Mouse (Mus musculus) kidney, postnatal 14 days (tissue): ENCODE data around the gene Kif26a.
A peak's percentile ranks its signal among the peaks of the same experiment; 100 is the strongest.

Source experiments
- DNase-seq: peaks from one replicate; pipeline ENCODE4 v3.0.0; 2022; ENCODE audit warnings: mixed read lengths

The Kif26a gene

GRCm38 (mm10) chr12:112130957-112131356 lies 15.1 kb upstream of the Kif26a start:
- peak; percentile 68 for DNase-seq

- DNase-seq, result peak; percentile 64
Measured at GRCm38 (mm10) chr12:112140231-112140630, 5.8 kb upstream of the Kif26a start.

GRCm38 (mm10) chr12:112140745-112141144 lies 5.3 kb upstream of the Kif26a start:
- DNase-seq, result no peak

GRCm38 (mm10) chr12:112141300-112141699 lies 4.7 kb upstream of the Kif26a start:
- peak; percentile 78 for DNase-seq

- DNase-seq, result no peak
Measured at GRCm38 (mm10) chr12:112143116-112143832, 2.7 kb upstream of the Kif26a start.

GRCm38 (mm10) chr12:112143833-112144201 lies 2.2 kb upstream of the Kif26a start:
- no peak for DNase-seq

GRCm38 (mm10) chr12:112144377-112145115 lies 1.5 kb upstream of the Kif26a start:
- DNase-seq, result no peak

GRCm38 (mm10) chr12:112145211-112145874 lies 665 bp upstream of the Kif26a start:
- peak; percentile 89 for DNase-seq

- DNase-seq, result peak; percentile 36
Measured at GRCm38 (mm10) chr12:112147365-112147764, 1.4 kb downstream of the Kif26a start.

GRCm38 (mm10) chr12:112150011-112150410 lies 4.0 kb downstream of the Kif26a start:
- no peak for DNase-seq

- peak; percentile 89 for DNase-seq
Measured at GRCm38 (mm10) chr12:112151244-112151979, 5.4 kb downstream of the Kif26a start.

- no peak for DNase-seq
Measured at GRCm38 (mm10) chr12:112151980-112152362, 6.0 kb downstream of the Kif26a start.

- DNase-seq, result peak; percentile 38
Measured at GRCm38 (mm10) chr12:112153597-112153996, 7.6 kb downstream of the Kif26a start.

- DNase-seq, result peak; percentile 49
Measured at GRCm38 (mm10) chr12:112154476-112154875, 8.5 kb downstream of the Kif26a start.

- peak; percentile 70 for DNase-seq
Measured at GRCm38 (mm10) chr12:112155218-112156051, 9.4 kb downstream of the Kif26a start.

- no peak for DNase-seq
Measured at GRCm38 (mm10) chr12:112156804-112157203, 10.8 kb downstream of the Kif26a start.

GRCm38 (mm10) chr12:112158246-112158645 lies 12.2 kb downstream of the Kif26a start:
- DNase-seq, result no peak

GRCm38 (mm10) chr12:112158784-112159183 lies 12.8 kb downstream of the Kif26a start:
- DNase-seq, result no peak

- DNase-seq, result no peak
Measured at GRCm38 (mm10) chr12:112163981-112164839, 18.2 kb downstream of the Kif26a start.

GRCm38 (mm10) chr12:112164840-112165219 lies 18.8 kb downstream of the Kif26a start:
- no peak for DNase-seq

GRCm38 (mm10) chr12:112169240-112169639 lies 23.2 kb downstream of the Kif26a start:
- peak; percentile 73 for DNase-seq
